Mouse (Mus musculus) bone marrow macrophage, adult 2 months (primary cell): ENCODE measurements around the gene Klf9. TPM values are rescaled to one million over a fixed set of nuclear protein-coding genes. Genes with fewer than 3 reads are reported as not detected.

Experiments used
- H3K27ac ChIP-seq: 2 replicates; pipeline ENCODE4 v1.5.1; 2012; ENCODE audit warnings: low read depth, low read length; ENCODE audit not compliant: insufficient read depth
- H3K4me1 ChIP-seq: 2 replicates; pipeline ENCODE4 v1.6.1; 2012; ENCODE audit warnings: low read length; ENCODE audit not compliant: control insufficient read depth, insufficient read depth
- H3K4me3 ChIP-seq: 2 replicates; pipeline ENCODE4 v1.5.1; 2012; ENCODE audit warnings: mild to moderate bottlenecking, low read length, moderate library complexity; ENCODE audit not compliant: insufficient read depth
- CTCF ChIP-seq: IDR thresholded peaks from 2 replicates; pipeline ENCODE4 v1.5.1; 2012; ENCODE audit warnings: low read depth, mild to moderate bottlenecking, low read length, moderate library complexity
- POLR2A ChIP-seq: IDR thresholded peaks from 2 replicates; pipeline ENCODE4 v1.6.1; 2012; ENCODE audit warnings: mild to moderate bottlenecking, low read depth, low read length, borderline replicate concordance
- polyA plus RNA-seq: library from polyadenylated mRNA; stranded (reverse); fragments of >200 nt; gene quantifications from 2 replicates; pipeline ENCODE4 v1.2.4, GENCODE M21; 2012; ENCODE audit not compliant: missing spikeins, insufficient read depth, insufficient read length

The Klf9 gene
- polyA plus RNA-seq, 1 experiment = 6.8 TPM

GRCm38 (mm10) chr19:23129908-23130307 is 11.1 kb upstream of the Klf9 start:
- Histone ChIP-seq H3K4me1 (peaks cover 16% of the 10 kb centered on the region), H3K4me3 (no peak overlapping the region), H3K27ac (no peak overlapping the region)
- TF ChIP-seq POLR2A (no peak), CTCF (no peak)

- TF ChIP-seq POLR2A (no peak), CTCF (no peak)
- H3K27ac ChIP-seq = no peak overlapping the region
- no peak overlapping the region for H3K4me3 ChIP-seq
- H3K4me1 ChIP-seq = peaks cover 17% of the 10 kb centered on the region
Observed at GRCm38 (mm10) chr19:23132106-23132635, 8.9 kb upstream of the Klf9 start.

- TF ChIP-seq POLR2A (no peak), CTCF (no peak)
- no peak overlapping the region for H3K27ac ChIP-seq
- no peak overlapping the region for H3K4me3 ChIP-seq
- H3K4me1 ChIP-seq = peaks cover 17% of the 10 kb centered on the region
Observed at GRCm38 (mm10) chr19:23132720-23133426, 8.2 kb upstream of the Klf9 start.

DNA sequence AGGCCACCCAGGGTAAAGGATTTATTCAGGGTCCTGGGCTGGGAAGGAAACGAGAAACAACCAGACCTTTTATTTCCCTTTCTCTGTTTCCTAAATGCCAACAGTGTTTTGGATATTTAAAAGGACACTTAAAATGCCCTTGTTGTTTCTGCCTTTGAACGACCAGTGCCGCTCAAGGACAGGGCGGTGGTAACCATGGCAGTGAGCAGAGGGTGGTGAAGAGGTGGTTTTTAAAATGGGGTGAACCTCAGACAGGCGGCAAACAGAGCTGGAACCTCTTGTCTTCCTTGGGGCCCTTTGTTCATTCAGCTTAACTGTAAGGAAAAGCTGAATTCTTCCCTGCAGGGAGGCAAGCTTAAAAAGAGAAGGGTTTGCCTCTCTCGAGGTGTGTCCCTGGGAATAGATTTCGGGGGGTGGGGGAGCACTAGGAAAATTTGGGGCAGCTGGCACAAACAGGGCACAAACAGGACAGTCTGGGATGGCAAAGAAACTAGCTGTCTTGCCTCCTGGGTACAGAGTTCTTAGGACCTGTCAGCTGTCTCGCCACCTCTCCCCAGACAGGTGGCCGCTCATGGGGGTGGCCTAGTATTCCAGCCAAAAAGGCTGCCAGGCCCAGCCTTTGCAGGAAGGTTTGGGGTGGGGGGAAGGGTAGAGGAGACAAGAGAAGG is 7.5 kb upstream of the Klf9 start:
- peak overlapping the region; percentile 55; the same call in 1 of the 2 replicates for H3K4me3 ChIP-seq
- H3K4me1 ChIP-seq = peaks cover 17% of the 10 kb centered on the region
- H3K27ac ChIP-seq = peak overlapping the region; percentile 95
- TF ChIP-seq POLR2A (no peak), CTCF (no peak)

GRCm38 (mm10) chr19:23134095-23134440 is 7.0 kb upstream of the Klf9 start:
- peaks cover 17% of the 10 kb centered on the region for H3K4me1 ChIP-seq
- H3K4me3 ChIP-seq = peak overlapping the region; percentile 55
- TF ChIP-seq CTCF = no peak
- TF ChIP-seq POLR2A = no peak
- peak overlapping the region; percentile 95 for H3K27ac ChIP-seq

- H3K4me3 ChIP-seq = peak overlapping the region; percentile 55
- peak overlapping the region; percentile 95 for H3K27ac ChIP-seq
- no peak for TF ChIP-seq CTCF
- no peak for TF ChIP-seq POLR2A
- H3K4me1 ChIP-seq = peaks cover 22% of the 10 kb centered on the region
Observed at GRCm38 (mm10) chr19:23134441-23135301, 6.4 kb upstream of the Klf9 start.

- H3K27ac ChIP-seq = peak overlapping the region; percentile 95
- TF ChIP-seq POLR2A (no peak), CTCF (no peak)
- peak overlapping the region; percentile 55 for H3K4me3 ChIP-seq
- H3K4me1 ChIP-seq = peaks cover 27% of the 10 kb centered on the region
Observed at GRCm38 (mm10) chr19:23135349-23136201, 5.5 kb upstream of the Klf9 start.

DNA sequence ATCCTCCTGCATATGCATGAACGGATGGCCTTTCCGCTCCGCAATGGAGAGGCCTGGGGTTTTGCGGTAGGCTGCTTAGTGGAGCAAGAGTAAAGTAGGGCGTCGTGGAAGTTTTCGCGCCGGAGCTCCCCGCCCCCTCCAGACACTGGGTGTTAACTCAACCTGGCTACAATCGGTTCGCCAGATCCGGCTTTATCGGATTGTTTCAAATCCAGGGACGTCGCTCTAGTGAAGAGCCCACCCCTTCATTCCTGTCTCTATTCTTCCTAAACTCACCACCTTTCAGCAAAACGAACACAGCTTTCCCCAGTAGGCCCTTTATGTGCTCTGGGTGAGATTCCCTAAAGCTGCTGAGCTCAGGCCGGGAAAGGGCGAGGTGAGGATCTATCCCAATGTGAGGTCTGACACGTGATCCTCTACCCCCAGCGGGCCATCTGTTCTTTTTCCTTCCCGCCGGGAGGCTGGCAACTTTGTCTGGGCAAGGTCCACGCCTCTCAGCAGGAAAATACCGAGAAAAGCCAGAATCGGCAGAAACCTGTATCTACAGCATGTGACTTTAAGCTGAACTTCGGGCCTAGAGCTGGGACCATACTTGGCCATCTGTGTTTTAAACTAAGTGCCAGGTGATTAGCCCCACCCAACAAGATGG is 4.7 kb upstream of the Klf9 start:
- TF ChIP-seq CTCF (no peak), POLR2A (no peak)
- peak overlapping the region; percentile 95 for H3K27ac ChIP-seq
- peak overlapping the region; percentile 55 for H3K4me3 ChIP-seq
- peaks cover 27% of the 10 kb centered on the region for H3K4me1 ChIP-seq
